18 mouse cellular contexts compared by ENCODE assay signal in the genomic region with DNA sequence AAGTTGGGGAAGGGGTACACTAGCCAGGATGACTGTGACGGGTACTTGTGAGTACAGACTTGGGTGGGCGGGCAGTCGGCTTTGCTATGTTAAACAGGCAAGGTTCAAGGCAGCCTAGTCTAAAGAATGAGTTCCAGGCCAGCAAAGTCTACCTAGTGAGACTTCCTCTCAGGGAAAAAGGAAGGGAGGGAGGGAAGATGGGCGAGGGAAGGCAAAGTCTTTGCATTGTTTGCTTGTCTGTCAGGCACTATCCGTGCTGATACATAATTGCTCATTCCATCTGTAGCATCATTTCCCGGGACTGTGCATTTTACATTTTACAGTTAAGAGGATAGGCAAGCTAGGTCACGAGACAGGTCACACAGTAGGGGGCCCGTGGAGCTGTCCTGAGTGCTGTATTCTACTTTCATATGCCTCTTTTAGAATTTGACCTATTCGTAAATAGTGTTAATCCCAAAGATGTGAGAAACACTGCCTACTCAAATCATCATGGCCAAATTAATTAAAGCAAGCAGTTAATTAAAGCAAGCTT. TPM values are rescaled to one million over a fixed set of nuclear protein-coding genes. Genes with fewer than 3 reads are reported as not detected.
A peak's percentile ranks its signal among the peaks of the same experiment; 100 is the strongest.
DNase-seq lines count a peak whose midpoint lies in the region; ATAC-seq and TF ChIP-seq lines count a peak whose summit lies in the region.
"Had no signal": no experiment of that assay in that cellular context is flagged by ENCODE, and none has a peak within 500 bp of the region (broad histone marks: within the 10 kb centered on the region; RNA-seq: fewer than 3 reads in every experiment).

No protein-coding gene starts in this region.

- H3K4me2 ChIP-seq in intestine, embryonic 16.5 days (ENCODE audit: low read depth, low read length) = no peak overlapping the region
- H3K4me2 ChIP-seq: embryonic facial prominence, embryonic 12.5 days; forebrain, embryonic 15.5 days; hindbrain, embryonic 14.5 days had no signal

- no peaks in the 10 kb centered on the region for H3K9me3 ChIP-seq in ES-Bruce4 (replicated peaks; ENCODE audit: control insufficient read depth, insufficient read depth, low read length, poor library complexity, severe bottlenecking)
- no peaks in the 10 kb centered on the region for H3K9me3 ChIP-seq in intestine, embryonic 16.5 days (ENCODE audit: control insufficient read depth, low read length)
- H3K9me3 ChIP-seq: embryonic facial prominence, embryonic 12.5 days; forebrain, embryonic 15.5 days; heart, embryonic 10.5 days had no signal

- 0 out of 2 replicates have a peak, but pooled peaks have one; percentile 34 for TF ChIP-seq EP300 in ES-Bruce4 (IDR thresholded peaks at IDR 0.05; ENCODE audit: insufficient read depth, low read depth, low read length)

- no peak overlapping the region for H3K9ac ChIP-seq in ES-Bruce4 (ENCODE audit: low read depth, poor library complexity, severe bottlenecking)
- H3K9ac ChIP-seq in intestine, embryonic 16.5 days (ENCODE audit: low read depth, low read length) = no peak overlapping the region
- H3K9ac ChIP-seq: embryonic facial prominence, embryonic 12.5 days; forebrain, embryonic 15.5 days; hindbrain, embryonic 14.5 days had no signal

- ATAC-seq in intestine, embryonic 16.5 days = peak; percentile 59
- ATAC-seq: activated CD4-positive, CD25-positive, alpha-beta regulatory T cell, adult 4 months; forebrain, embryonic 15.5 days had no signal

- H3K4me1 ChIP-seq in ES-Bruce4 (ENCODE audit: control insufficient read depth, insufficient read depth, low read length) = peaks cover 6% of the 10 kb centered on the region
- no peaks in the 10 kb centered on the region; the same call in 1 of the 2 replicates for H3K4me1 ChIP-seq in intestine, embryonic 16.5 days (ENCODE audit: control insufficient read depth, insufficient read depth, low read length)

- H3K27ac ChIP-seq in ES-Bruce4 (ENCODE audit: insufficient read depth, low read length) = peak overlapping the region; percentile 83
- peak overlapping the region; percentile 65 for H3K27ac ChIP-seq in intestine, embryonic 16.5 days (ENCODE audit: low read length)
- H3K27ac ChIP-seq: embryonic facial prominence, embryonic 12.5 days; forebrain, embryonic 15.5 days; heart, embryonic 10.5 days; hindbrain, embryonic 14.5 days had no signal

- no peak overlapping the region for H3K4me3 ChIP-seq in ES-Bruce4 (ENCODE audit: low read depth, low read length)
- no peak overlapping the region for H3K4me3 ChIP-seq in intestine, embryonic 16.5 days (ENCODE audit: low read length)
- H3K4me3 ChIP-seq: embryonic facial prominence, embryonic 12.5 days; forebrain, embryonic 15.5 days; heart, embryonic 10.5 days had no signal

- TF ChIP-seq POLR2A in ES-Bruce4 (IDR thresholded peaks at IDR 0.05; ENCODE audit: insufficient read depth, low read length) = no peak

- peak; percentile 83 for DNase-seq in R1 (ENCODE audit: low read depth, low spot score)
- DNase-seq in thymus, postnatal 25 days = no peak
- DNase-seq in layer of hippocampus, postnatal 14 days (ENCODE audit: low spot score in 2 of 2) = no peak
- no peak for DNase-seq in kidney, postnatal 25 days
- DNase-seq: adrenal gland, postnatal 14 days; cerebellum, adult 11-12 months; cerebellum, adult 9-10 months; cerebellum, postnatal 25 days; gastrocnemius, postnatal 36 days; heart, adult 11 months; heart, postnatal 14 days had no signal

- H3K27me3 ChIP-seq in ES-Bruce4 (ENCODE audit: control insufficient read depth, insufficient read depth, low read length, poor library complexity, severe bottlenecking) = no peaks in the 10 kb centered on the region
- no peaks in the 10 kb centered on the region for H3K27me3 ChIP-seq in intestine, embryonic 16.5 days (replicated peaks; ENCODE audit: control insufficient read depth, insufficient read depth, low read length)
- H3K27me3 ChIP-seq: embryonic facial prominence, embryonic 12.5 days; forebrain, embryonic 15.5 days had no signal

- no peak for TF ChIP-seq CTCF in ES-Bruce4 (IDR thresholded peaks at IDR 0.05; ENCODE audit: low read depth, low read length)

- H3K36me3 ChIP-seq in ES-Bruce4 (ENCODE audit: control insufficient read depth, insufficient read depth, low read length, poor library complexity, severe bottlenecking) = no peaks in the 10 kb centered on the region
- 0 out of 2 replicates have a peak, but pooled peaks cover 6% of the 10 kb centered on the region for H3K36me3 ChIP-seq in intestine, embryonic 16.5 days (ENCODE audit: control insufficient read depth, insufficient read depth, low read length)

- 64% methylated on average over 9 of the region's 9 CpGs for WGBS in intestine, embryonic 16.5 days

RNA-seq across cellular contexts. Expression of a gene that starts 51.3 kb away (rescaled TPM):
- polyA plus RNA-seq in ES-Bruce4 (2011; ENCODE audit: insufficient read depth, insufficient read length, low read depth, missing spikeins) = 22.9 and 26.2 TPM in 2 replicates
- 80.8 and 82.1 TPM in 2 replicates for polyA plus RNA-seq in intestine, embryonic 16.5 days (2015; fragmentation: Nextera tagmentation; extraction: Ambion mirVana)
- 10 to 100 TPM; 79.9 to 96.0 TPM for total RNA-seq in layer of hippocampus, postnatal 14 days (2021)
